Mouse (Mus musculus) adrenal gland, postnatal 14 days (tissue): ENCODE measurements around the gene Immp2l. TPM values are rescaled to one million over a fixed set of nuclear protein-coding genes. Genes with fewer than 3 reads are reported as not detected.
A peak's percentile ranks its signal among the peaks of the same experiment; 100 is the strongest.

Source experiments
- DNase-seq: peaks from one replicate; pipeline ENCODE4 v3.0.0; 2021; ENCODE audit warnings: mixed read lengths
- total RNA-seq: library from RNA; stranded (reverse); gene quantifications from 2 replicates; pipeline ENCODE4 v1.2.3, GENCODE M21; 2021

Immp2l gene
- total RNA-seq, 1 experiment from 2014 or later = 34.1 TPM

DNA sequence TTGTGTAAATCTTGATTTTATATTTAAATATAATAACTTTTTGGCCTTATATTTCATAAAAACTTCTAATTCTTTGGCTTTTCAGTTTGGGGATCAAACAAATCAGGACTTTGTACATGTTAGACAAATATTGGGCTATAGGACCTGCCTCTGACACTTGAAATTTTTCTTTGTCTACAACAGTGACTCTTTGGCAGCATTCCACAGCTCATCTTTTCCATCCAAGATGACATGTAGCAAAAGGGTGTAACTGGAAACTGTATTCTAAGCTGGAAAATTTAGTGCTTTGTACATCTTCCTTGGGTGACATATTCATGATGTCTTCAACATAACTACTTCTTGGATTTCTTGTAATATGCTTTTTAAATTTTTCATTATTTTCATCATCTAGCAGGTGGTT is 404.9 kb downstream of the Immp2l start:
- no peak for DNase-seq

DNA sequence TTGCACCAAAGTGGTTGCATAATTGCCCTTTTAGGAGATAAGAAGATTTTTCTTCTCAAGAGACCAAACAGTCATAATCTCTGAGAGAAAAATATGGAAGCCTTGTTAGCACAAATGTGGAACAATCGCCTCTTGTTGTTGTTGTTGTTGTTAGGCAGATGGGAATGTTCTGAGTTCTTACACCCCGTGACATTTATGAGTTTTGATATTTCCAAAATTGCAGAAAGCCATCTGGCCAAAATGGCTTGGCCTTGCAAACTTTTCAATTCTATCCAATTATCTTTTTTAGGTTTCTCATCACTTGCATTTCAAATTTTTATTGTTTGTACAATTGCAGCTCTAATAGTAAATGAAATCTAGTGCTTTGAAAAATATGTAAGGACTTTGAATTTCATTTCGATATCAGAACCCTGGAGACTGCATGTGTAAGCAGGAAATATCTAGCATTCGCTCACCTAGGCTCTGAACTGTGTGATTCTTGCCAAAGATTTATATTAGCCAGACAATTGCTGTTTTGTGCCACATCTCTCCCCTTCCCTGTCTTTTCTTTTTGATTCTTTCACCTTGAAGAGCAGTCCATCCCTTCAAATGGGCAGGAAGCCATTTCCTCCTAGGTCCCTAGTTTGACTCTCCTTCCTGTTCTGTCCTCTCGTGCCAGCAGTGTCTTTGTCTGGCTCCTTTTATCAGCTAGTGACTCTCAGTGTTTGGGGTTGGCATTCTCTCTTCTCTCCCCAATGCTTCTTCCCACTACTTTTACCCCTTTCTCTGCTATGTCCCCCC is 412.5 kb downstream of the Immp2l start:
- DNase-seq = no peak

DNA sequence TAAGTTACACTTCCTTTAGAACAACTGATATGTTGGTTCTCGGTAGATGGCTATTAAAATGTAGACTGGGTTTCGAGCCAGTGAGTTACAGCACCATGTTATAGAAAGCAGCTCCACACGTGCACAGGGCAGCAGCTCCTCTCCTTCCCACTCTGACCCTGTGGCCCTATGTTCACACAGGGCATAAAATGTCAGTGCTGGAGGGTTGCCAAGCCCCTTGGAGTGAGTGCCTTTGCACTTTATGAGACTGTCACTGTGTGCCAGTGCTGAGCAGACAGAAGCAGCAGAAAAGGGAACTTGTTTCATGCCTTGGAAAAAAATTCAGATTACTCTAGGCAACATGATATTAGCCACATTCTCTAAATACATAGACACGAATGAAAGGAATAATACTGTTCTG is 414.6 kb downstream of the Immp2l start:
- peak; percentile 42 for DNase-seq

DNA sequence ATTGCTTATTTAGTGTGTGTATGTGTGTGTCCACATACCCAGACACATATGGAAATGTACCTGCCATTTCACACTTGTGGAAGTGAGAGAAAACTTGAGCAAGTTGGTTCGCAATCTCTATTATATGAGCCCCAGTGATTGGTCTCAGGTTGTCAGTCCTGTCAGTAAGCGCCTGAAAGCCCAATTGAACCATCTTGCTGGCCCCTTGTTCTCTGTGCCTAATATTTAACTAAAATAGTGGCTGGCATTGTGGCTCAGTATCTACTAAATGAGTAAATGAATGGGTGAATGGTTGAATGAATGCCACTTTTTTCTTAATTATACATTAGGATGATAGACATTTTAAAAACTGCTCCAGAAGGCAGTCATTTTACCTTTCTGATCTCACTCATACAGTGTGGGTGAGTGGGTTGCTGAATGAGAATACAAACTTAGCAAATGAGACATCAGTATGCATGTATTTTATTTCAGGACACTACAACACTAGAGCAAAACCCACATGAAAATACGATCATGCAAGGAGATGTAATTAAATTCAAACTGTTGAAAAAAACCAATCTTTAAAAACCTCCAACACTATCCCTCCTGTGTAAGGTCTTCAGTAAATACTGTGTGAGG is 444.6 kb downstream of the Immp2l start:
- no peak for DNase-seq

DNA sequence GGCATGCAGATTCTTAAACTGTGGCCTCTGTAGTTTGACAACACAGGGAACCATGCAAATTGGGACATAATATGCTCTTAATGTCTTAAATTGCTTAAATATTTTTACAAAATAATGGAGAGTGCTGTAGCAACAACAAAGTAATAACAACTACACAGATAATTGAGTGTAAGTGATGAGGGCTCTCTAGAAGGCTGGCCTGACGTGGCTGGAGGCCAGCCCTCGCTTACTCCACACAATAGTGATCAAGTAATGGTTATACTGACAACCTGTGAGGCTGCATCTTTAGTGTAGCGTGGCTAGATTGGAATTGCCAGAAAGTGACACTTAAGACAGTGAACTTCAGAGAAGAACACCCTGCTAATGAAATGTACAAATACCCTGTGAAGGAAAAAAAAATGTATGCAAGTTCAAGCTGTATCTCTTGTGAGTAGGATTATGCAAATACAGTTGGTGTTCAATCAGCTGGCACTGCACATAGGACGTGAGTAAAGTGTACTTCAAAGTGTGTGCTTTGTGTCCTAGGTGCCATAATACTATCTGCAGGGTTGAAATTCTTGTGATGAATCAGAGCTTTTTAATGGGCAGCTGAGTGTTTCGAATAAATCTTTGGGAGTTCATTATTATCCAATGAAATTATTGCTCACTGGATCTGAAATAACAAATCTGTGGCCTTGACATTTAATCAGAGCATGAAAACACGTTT is 445.4 kb downstream of the Immp2l start:
- no peak for DNase-seq

DNA sequence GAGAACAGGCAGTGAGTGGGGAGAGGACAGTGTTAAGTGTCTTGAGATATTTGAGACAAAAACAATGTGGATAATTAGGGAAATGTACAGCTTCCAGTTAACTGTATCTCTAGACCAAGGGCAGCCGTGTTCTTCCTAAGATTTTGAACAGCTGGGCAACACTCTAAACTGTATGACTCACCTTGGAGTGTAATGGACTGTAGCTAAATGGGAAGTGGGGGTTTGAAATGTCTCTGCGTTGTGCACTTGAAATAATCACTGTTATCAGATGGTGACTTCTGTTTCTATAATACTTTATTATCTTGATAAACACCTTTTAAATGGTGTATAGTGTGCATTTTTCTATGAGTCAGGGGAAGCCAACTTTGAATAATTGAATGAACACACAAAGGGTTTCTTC is 457.6 kb downstream of the Immp2l start:
- no peak for DNase-seq

DNA sequence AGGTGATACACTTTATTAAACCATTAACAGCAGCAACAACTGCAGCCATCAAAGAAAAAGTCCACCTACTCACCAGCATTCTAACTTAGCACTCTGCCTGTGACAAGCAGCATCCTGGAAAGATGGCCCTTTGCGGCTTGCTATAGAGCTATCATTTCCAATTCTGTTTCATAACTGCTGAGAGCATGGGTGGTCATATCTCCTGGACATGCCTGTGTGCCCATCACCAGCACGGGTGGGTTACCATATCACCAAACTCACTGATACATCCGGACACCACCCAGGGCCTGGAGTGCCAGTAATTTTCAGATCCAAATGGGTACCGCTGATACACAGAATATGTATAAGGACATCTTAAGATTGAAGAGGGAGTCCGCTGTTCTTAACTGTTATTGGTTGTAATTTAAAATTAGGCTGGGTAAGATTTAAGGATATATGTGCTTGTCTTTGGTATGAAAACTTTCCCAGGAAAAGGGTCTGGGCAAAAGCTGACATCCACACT is 459.3 kb downstream of the Immp2l start:
- no peak for DNase-seq

DNA sequence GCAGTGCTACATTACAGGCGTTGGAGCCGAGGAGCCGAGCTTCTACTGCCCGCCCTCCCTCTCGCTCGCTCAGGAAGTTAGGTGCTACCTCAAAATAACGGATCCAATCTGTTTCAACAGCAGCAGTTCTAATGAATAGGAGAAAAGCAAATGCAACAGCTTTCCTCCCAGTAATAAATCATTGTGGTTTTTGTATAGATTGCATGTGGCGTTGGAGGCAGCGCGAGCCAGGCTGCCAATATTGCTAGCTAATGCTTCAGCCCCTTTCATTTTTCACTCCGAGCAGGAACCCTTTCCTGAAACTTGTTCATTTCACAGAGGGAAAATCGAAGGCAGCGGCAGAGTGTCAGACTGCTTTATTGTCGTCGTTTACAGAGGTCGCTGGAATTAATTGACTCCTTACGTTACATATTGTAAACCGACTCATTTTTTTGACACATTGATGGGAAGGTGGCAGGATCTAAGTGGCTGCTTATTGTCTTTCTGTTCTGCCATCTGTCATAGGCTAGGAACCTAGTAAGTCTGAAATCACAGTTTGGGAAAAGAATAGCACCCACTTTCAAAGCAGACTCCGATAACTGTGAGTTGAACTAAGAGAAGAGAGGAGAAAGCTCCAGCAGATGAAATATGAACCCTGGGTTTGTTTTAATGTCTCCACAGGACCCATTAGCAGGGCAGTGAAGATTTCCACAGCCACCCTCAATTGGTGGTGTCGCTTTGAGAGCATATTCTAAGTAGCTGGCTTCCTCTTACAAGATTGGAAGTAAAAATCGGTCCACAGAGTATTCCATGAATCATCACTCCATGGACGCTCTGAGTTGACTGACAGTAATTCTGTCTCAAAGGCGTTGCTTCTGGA is 459.9 kb downstream of the Immp2l start:
- peak; percentile 22 for DNase-seq

DNA sequence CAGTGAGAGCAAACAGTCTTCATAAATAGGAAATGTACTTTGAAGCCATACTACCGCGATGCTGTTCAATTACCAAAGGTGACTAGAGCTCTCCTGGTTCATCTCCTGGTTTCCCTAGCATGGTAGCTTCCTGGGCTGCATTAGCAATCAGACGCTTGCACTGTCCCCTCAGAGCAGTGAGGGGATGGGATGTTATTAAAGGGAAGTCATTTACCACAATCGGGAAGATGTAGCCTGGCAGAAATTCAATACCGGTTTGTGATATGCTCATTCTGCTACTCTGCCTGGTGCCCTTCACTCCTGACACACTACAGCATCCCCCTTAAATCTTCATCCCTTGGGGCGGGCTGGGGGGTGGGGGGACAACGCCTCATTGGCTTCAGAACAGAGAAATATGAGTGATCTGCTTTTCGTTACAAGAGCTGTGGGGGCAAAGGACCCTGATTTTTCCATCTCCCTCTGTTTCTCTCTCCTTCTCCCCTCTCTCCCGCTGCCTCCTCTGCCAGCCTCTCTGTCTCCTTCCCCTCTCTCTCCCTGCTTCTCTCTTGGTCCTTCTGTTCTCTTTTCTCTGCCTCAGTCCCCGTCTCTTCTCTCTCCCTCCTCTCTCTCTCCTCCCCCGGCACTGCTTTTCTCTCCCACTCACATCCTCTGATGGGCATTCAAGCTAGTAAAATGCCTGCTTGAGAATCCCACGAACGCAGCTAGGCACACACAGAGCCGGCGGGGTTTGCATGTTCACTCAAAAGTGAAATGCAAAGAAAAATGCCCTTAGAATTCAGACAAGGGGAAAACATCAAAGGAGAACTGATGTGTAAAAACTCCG is 461.0 kb downstream of the Immp2l start:
- peak; percentile 21 for DNase-seq

DNA sequence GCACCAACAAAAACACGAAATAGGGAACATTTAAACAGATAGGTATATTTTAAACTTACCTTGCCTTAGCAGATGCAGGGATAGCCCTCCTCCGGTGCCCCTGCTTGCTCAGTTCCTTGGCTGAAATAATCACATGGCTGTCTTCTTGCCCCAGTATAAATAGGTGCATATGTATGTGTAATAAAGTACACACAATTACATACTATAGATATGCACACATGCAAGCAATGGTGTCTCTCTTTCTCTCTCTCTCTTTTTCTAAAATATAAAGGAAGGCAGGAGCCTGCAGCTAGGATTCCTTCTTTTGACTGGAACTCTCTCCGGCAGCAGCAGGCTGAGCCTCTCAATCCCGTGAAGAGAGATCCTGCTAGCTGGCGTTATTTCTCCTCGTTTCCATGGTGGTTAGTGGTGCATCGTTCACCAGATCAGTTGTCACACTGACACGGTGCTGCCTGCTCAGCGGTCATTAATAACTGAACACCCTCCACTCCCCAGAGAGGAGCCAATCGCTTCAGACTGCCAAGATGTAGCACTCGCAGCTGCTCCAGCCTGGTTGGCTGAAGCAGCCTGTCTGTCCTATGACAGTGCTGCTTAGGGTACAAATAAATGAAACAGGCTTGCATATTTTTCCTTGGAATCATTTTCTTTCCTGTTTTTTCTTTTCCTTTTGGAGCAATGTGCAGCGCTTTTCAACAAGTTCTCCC is 461.8 kb downstream of the Immp2l start:
- DNase-seq = peak; percentile 82

DNA sequence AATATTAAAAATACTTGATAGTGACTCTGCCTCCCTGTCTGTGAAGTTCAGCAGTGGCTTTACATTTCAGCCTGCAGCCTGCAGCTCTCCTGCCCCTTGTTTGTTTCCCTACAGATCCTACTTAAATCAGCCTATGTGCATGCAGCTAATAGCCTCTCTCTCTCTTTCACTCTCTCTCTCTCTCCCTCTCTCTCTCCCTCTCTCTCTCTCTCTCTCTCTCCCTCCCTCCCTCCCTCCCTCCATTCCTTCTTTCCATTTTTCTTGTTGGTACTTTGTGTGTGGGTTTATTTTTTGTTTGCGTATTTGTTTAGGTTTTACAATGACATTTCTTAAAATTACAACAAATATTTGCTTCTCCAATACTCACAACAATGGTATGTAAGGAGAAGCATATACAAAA is 462.4 kb downstream of the Immp2l start, which contains the start of gene Lrrn3:
Gene Lrrn3, minus strand, starts transcription at position 101 of the 400 bp plus-strand sequence.
- no peak for DNase-seq

DNA sequence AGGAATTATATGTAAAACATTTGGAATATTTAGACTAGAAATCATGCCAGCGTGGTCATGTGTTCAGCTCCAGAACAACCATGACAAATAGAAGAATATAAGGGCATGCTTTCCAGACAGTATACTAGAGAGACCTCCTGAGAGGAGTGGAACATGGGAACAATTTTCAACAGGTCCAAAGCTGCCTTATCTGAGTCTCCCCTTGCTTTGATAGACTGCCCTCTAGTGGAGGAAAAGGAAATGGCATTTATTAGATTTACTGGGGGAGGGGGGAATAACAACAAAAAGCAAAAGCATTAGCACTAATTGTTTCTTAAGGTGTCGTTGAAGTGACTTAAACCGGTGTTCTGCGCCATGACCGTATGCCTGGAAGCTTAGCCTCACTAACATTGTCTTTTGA is 463.1 kb downstream of the Immp2l start:
- DNase-seq = peak; percentile 26

DNA sequence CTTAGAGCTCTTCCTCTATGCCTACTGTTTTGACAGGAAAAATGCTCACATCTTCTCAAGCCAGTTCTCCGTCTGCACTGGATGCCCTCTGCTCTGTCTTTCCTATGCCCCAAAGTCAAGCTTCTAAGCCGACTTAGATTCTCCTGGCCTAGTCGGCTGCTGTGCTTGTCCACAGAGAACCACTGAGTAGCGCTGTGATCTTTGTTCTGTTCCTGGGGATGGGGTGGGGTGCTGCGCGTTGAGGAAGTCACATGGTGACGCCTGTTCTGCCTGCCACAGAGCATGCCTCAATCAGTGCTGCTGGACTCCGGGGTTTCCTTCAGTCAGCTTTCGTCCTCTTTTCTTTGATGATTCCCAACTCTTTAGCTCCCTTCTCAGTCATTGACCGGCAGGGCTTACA is 470.7 kb downstream of the Immp2l start:
- peak; percentile 46 for DNase-seq

DNA sequence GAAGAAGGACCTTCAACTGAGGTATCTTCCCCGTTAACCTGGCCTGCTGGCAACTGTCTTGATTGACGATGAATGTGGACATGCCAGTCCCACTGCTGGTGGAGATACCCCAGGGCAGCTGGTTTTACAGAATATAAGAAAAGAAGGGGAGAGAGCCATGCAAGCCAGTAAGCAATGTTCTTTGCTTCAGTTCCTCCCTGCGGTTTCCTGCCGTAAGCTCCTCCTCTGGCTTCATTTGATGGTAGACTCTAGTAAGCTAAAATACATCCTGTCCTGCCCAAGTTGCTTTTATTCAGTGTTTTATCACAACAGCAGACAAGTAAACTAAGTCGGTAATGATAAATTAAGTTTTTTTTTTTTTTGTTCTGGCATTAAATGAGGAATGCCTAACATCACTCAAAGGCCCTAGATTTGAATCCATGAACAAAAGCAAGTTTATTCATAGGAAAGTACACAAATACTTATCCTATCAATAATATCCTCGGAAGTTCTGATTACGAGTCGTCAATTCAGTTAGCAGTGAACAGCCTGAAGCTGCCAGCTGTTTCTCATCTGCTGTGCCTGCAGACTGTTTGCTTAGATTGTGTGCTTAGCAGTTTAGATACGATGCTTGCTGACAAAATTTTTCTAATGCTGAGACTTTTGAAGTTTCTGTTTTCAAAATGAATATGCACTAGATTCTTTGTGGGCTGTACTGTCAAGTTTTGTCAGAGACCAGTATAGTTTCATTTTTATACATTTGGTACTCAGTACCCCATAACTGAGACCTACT is 476.3 kb downstream of the Immp2l start:
- no peak for DNase-seq

DNA sequence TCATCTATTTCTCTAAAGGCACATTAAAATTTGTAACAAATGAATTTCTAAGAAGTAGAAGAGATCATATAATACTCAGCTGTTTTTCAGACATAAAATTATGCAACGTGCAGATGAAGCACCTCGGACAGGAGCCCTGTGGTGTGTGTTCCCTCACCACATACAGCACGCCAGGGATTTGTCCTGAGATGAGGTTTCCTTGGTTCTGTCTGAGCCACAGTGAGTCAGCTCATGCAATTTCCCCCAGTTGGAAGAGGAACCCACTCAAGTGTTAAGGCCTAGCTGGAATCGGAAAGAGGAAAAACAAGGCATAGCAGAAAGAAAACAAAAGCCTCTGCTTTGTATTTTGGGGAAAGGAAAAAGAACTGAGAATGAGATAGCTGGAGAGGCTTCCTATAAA is 484.7 kb downstream of the Immp2l start:
- DNase-seq = no peak

DNA sequence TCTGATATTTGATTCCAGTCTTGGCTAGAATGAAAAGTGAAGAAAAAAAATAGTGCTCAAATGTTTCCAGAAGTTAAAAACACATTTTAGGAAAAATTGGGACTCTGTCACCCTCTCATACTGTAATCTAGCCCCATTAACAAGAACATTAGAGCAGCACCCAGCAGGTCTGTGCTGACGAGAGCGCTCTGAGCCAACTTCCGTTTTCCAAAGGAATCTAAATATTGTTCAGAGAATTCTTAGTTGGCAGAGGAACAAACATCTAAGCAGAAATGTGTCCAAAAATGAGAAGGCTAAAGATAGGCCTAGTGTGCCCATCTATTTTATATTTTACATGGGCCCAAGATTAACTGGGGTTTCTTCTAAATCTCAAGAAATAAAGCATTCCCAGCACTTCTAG is 486.7 kb downstream of the Immp2l start:
- DNase-seq = peak; percentile 20

DNA sequence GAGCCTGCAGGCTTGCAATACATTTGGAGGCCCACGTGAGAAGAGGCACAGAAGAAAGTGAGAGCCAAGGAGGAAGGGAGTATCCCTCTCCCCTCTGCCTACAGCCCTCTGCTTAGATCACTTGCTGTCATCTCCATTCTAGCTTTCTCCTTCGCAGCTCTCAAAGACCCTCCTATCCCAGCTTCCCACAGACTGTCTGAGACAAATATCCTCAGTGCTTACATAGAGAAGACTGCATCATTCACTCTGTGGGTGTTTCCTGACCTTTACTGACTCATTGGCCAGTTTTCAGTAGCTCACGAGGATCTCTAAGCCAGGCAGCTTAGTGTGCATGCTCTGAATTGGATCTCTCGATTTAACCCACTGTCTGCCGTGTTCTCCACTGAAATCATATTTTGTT is 495.0 kb downstream of the Immp2l start:
- peak; percentile 21 for DNase-seq

DNA sequence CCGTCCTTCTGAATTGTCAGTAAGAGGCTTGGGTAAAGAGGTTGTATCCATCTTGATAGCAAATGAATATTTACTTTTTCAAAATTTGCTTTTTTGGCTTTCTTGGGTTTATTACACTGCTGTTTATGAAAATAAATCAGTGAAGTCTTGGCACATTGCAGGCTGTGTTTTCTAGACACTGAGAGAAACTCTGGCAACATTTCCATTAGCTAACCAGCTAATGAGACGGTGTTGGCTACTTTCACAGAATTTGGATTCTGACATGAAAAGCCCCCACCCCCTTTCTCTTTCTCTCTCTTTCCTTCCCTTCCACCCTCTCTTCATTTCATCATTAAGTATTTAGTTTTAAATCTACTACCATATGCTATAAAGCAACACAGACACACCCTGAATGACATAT is 496.4 kb downstream of the Immp2l start:
- no peak for DNase-seq

DNA sequence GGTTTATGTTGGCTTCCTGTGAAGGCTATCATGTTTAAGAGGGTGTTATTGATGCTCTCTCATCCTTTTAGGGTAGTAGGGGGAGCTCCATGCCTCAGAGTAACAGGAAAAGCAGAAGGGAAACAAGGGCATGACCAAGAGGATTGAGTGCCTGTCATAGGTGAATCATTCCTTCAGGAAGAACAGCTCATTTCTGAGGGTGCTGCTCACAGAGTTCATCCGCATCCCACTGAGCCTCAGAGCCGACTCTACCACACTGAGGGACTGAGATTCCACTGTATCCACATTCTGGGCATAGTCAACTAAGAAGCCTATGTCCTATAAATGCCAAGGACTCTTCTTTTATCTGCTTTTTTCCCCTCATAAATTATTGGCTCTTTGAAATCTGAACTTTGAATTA is 497.8 kb downstream of the Immp2l start:
- peak; percentile 34 for DNase-seq

DNA sequence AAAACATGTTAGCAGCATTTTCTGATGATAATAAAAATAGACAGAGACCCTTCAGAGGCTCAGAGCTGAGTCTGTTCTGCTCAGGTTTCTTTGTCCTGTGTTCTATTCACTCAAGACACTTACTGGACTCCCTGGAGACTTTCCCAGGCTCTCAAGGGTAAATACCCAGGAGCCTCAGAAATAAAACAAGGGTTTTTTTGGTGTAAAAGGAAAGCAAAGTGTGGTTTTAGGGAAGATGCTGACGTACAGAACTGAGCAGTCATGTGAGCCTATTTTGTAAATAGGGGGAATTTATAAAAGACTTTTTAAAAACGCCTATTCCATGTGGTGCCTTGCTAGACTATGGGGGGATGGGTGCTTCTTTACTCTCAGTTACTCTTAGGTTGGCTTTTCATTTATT is 502.8 kb downstream of the Immp2l start:
- DNase-seq = no peak
